Mouse (Mus musculus) intestine, embryonic 14.5 days (tissue): Measurements from ENCODE around the gene Adpgk. TPM values are rescaled to one million over a fixed set of nuclear protein-coding genes. Genes with fewer than 3 reads are reported as not detected.

Experiments
- ATAC-seq: fragments of 200-750 bp; cut with Nextera tagmentation; replicated peaks from 2 replicates; pipeline ENCODE4 v1.8.0; 2017; ENCODE audit warnings: low read depth, moderate number of reproducible peaks, moderate TSS enrichment, moderate library complexity; ENCODE audit not compliant: low FRiP score, low TSS enrichment
- DNase-seq: peaks from one replicate; pipeline ENCODE4 v3.0.0-alpha.2; 2018; ENCODE audit warnings: low spot score
- H3K27ac ChIP-seq: fragments of 300-500 bp; sonication (generic); 2 replicates; pipeline ENCODE4 v1.5.1; 2014; ENCODE audit warnings: low read depth, mild to moderate bottlenecking, control low read depth
- H3K27me3 ChIP-seq: fragments of 300-500 bp; sonication (generic); replicated peaks from 2 replicates; pipeline ENCODE4 v1.6.1; 2014; ENCODE audit warnings: low read length, control low read depth; ENCODE audit not compliant: control insufficient read depth, insufficient read depth
- H3K36me3 ChIP-seq: fragments of 300-500 bp; sonication (generic); 2 replicates; pipeline ENCODE4 v1.6.1; 2014; ENCODE audit warnings: low read length, control low read depth; ENCODE audit not compliant: control insufficient read depth, insufficient read depth
- H3K4me1 ChIP-seq: fragments of 300-500 bp; sonication (generic); replicated peaks from 2 replicates; pipeline ENCODE4 v1.6.1; 2014; ENCODE audit warnings: low read length, control low read depth, mixed read lengths; ENCODE audit not compliant: control insufficient read depth, insufficient read depth
- H3K4me2 ChIP-seq: fragments of 300-500 bp; sonication (generic); 2 replicates; pipeline ENCODE4 v1.6.1; 2014; ENCODE audit warnings: low read length
- H3K4me3 ChIP-seq: fragments of 300-500 bp; sonication (generic); 2 replicates; pipeline ENCODE4 v1.5.1; 2014; ENCODE audit warnings: low read depth, low read length, control low read depth, mixed read lengths
- H3K9ac ChIP-seq: fragments of 300-500 bp; sonication (generic); 2 replicates; pipeline ENCODE4 v1.6.1; 2014; ENCODE audit warnings: mild to moderate bottlenecking, low read length
- H3K9me3 ChIP-seq: fragments of 300-500 bp; sonication (generic); 2 replicates; pipeline ENCODE4 v1.6.1; 2016; ENCODE audit warnings: low read length, control low read depth; ENCODE audit not compliant: control insufficient read depth
- WGBS: fragments of 180-500 bp; shearing (Covaris S2); extraction: QIAGEN DNeasy Blood & Tissue Kit; methylation state at CpG from one replicate; pipeline ENCODE4 v1.1.7; 2014; 5-methylcytosine and 5-hydroxymethylcytosine counted together
- polyA plus RNA-seq: library from polyadenylated mRNA; unstranded; fragments of >200 nt; fragmentation: Nextera tagmentation; extraction: Ambion mirVana; gene quantifications from 2 replicates; pipeline ENCODE4 v1.2.1, GENCODE M21; 2014

Gene Adpgk
- polyA plus RNA-seq, 1 experiment from 2014 or later = 37.8 TPM

DNA sequence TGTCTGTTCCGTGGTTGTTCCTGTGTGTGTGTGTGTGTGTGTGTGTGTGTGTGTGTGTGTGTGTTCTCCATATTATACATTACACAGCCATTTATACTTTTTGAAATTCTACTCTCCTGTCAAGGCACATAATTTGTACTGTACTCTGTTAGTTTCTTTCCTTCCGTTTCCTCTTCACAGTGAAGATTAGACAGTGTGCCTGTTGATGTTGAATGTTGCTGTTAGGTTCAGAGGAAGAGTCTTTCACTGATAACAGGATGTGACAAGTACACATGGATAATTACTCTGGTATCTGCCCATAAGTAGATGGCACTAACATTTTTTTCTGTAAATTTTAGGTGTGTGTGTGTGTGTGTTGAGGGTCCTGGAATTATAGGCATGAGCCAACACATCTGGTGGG, 5.1 kb downstream of the Adpgk start:
- DNase-seq = no peak
- no peak overlapping the region for H3K27ac ChIP-seq
- H3K36me3 ChIP-seq = peaks cover 37% of the 10 kb centered on the region
- H3K27me3 ChIP-seq = no peaks in the 10 kb centered on the region
- WGBS = 69% methylated on average over 2 of the region's 2 CpGs
- H3K4me3 ChIP-seq = no peak overlapping the region
- H3K4me2 ChIP-seq = no peak overlapping the region
- H3K4me1 ChIP-seq = peaks cover 7% of the 10 kb centered on the region
- no peaks in the 10 kb centered on the region for H3K9me3 ChIP-seq
- ATAC-seq = no peak
- H3K9ac ChIP-seq = no peak overlapping the region

DNA sequence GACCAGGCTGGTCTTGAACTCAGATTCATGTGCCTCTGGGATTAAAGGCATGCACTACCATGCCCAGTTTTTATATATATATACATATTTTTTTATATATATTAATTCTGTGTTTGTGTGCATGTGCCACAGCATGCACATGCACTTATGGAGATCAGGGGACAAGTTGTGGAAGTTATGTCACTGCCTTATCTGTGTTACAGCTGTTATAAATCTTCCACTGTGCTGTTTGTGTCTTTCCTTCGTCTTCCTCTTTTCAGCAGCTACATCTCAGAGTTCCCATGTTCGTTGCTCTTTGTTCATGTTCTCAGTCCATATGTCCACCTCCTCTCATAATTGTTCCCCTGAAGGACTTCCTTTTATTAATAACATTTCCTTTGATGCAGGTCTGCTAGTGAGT, 16.5 kb downstream of the Adpgk start:
- WGBS = 71% methylated on average over 2 of the region's 2 CpGs
- Histone ChIP-seq H3K4me1 (peaks cover 9% of the 10 kb centered on the region; the same call in 1 of the 2 replicates), H3K36me3 (peaks cover 45% of the 10 kb centered on the region), H3K9ac (no peak overlapping the region), H3K27ac (no peak overlapping the region), H3K4me3 (no peak overlapping the region), H3K9me3 (0 out of 2 replicates have a peak, but pooled peaks cover under 1% of the 10 kb centered on the region), H3K4me2 (no peak overlapping the region), H3K27me3 (no peaks in the 10 kb centered on the region)
- no peak for DNase-seq
- no peak for ATAC-seq

DNA sequence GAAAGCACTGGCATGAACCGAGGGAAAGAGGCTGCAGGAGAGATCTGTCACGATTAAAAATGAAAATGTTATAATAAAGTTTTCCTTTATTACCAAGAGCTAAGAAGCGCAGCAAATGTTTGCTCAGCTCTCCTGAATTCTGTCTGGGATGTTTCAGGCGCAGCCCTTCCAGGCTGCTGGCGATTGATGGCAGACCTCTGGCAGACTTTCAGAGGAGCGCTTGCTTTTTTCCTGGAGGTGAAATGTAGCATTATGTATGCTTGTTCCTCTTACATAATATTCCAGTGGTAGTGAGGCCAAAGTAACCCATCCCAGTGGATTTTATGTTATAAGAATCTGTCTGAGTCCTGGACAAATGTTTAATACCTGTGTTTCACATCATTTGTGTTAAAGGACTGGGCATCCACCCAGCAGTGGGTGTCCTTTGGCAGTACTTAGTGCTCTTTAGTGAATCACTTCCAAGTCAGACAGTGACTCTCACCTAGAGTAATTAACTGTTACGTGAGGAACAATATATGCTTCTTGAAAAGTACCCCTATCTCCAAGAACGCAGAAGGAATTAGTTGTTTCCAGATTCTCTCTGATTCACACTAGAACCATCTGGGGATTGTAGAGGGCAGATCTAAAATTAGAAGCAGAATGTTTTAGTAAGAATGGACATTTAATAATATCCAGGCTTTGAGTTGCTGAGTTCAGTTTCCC, 19.4 kb downstream of the Adpgk start:
- Histone ChIP-seq H3K4me2 (no peak overlapping the region), H3K4me3 (no peak overlapping the region), H3K36me3 (peaks cover 48% of the 10 kb centered on the region), H3K9me3 (no peaks in the 10 kb centered on the region), H3K4me1 (peaks cover 9% of the 10 kb centered on the region; the same call in 1 of the 2 replicates), H3K27ac (peak overlapping the region; percentile 74), H3K9ac (no peak overlapping the region), H3K27me3 (no peaks in the 10 kb centered on the region)
- WGBS = 61% methylated on average over 8 of the region's 8 CpGs
- DNase-seq (no peak), ATAC-seq (no peak; the same call in 1 of the 2 replicates)

DNA sequence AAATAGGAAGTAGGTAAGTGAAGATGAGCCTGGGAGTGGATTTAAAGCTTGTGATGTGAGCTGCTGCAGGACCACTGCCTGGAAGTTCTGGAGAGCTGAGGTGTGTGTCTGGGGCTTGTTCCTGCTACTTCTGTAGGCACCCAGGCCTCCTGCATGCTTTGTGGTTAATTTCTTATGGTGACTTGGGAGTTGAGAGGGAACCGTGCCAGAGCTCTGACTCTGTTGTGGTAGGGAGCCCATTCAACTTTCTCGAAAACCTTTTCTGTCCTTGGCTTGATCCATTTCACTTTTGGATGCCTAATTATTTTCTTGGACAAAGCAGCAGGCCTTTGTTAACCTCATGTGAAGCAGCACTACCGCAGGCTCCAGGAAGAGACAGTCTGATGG, 19.9 kb downstream of the Adpgk start:
- Histone ChIP-seq H3K4me3 (no peak overlapping the region), H3K9ac (no peak overlapping the region), H3K27me3 (no peaks in the 10 kb centered on the region), H3K27ac (peak overlapping the region; percentile 74; the same call in 1 of the 2 replicates), H3K4me2 (no peak overlapping the region), H3K4me1 (peaks cover 9% of the 10 kb centered on the region; the same call in 1 of the 2 replicates), H3K9me3 (no peaks in the 10 kb centered on the region), H3K36me3 (peaks cover 46% of the 10 kb centered on the region)
- whole genome bisulfite sequencing = 72% methylated on average over 3 of the region's 3 CpGs
- ATAC-seq = no peak
- DNase-seq = no peak

DNA sequence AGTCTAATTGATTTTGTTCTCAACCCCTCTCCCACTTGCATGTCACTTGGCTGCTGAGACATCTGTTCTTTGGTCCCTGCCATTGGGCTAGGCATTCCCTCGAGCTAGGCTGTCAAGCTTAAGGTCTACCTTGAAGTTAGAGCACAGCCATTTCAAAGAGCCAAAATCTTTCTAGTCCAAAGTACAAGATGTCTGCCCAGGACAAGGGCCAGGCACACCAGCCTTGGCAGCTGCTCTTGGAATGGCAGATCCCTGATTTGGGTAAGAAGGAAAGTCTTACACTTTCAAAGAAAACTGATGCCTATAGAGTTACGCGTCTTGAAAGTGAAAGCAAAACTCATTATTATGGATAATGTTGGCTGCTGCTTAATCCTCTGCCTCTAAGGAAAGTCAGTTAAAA, 24.8 kb downstream of the Adpgk start:
- Histone ChIP-seq H3K4me2 (no peak overlapping the region), H3K27ac (no peak overlapping the region), H3K4me3 (no peak overlapping the region), H3K36me3 (peaks cover 48% of the 10 kb centered on the region), H3K4me1 (peaks cover 9% of the 10 kb centered on the region; the same call in 1 of the 2 replicates), H3K27me3 (no peaks in the 10 kb centered on the region), H3K9me3 (no peaks in the 10 kb centered on the region), H3K9ac (no peak overlapping the region)
- ATAC-seq (no peak), DNase-seq (no peak)
- WGBS = 90% methylated on average over 3 of the region's 3 CpGs

DNA sequence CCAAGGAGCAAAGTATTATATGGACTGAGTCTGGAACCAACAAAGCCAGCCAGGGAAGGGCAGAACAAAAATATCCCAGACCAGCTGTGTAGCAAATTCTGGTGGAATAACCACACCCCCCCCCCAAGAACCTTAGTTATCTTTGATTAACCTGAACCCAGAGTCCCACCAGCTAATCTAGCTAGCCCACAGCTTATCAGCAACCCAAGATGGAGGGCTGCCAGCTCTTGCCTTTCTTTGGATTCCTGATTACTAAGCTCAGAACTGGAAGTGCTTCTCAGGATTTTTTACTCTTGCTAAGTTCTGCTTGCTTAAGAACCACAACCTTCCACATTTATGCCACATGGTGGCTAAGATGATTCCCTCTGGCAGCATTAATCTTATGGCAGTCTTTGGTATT, 33.0 kb downstream of the Adpgk start:
- H3K27ac ChIP-seq = no peak overlapping the region
- H3K4me2 ChIP-seq = no peak overlapping the region
- no peaks in the 10 kb centered on the region for H3K9me3 ChIP-seq
- H3K36me3 ChIP-seq = peaks cover 66% of the 10 kb centered on the region
- H3K4me1 ChIP-seq = no peaks in the 10 kb centered on the region
- DNase-seq (no peak), ATAC-seq (no peak)
- no peaks in the 10 kb centered on the region for H3K27me3 ChIP-seq
- no peak overlapping the region for H3K4me3 ChIP-seq
- H3K9ac ChIP-seq = no peak overlapping the region

DNA sequence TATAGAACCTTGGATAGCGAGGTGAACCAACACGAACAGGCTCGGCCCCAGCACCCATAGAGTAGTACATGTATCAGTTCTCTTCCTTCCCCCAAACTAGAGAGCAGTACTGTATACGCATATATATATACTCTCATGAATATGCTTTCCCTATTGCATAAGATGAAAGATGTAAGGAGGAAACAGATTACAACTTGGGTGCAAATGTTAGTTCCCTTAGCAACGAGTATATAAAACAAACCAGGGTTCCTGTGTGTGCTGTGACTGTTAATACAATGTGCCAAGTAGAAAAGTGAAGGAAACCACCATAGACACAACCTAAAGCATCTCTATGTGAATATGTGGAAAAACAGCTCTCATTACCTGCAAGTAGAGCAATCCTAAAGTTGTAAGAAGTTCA, 38.7 kb downstream of the Adpgk start:
- ATAC-seq (no peak), DNase-seq (no peak)
- H3K4me1 ChIP-seq = no peaks in the 10 kb centered on the region
- H3K4me2 ChIP-seq = no peak overlapping the region
- peaks cover 46% of the 10 kb centered on the region for H3K36me3 ChIP-seq
- H3K27me3 ChIP-seq = no peaks in the 10 kb centered on the region
- WGBS = 92% methylated on average over 5 of the region's 5 CpGs
- no peaks in the 10 kb centered on the region for H3K9me3 ChIP-seq
- no peak overlapping the region for H3K9ac ChIP-seq
- H3K27ac ChIP-seq = no peak overlapping the region
- no peak overlapping the region for H3K4me3 ChIP-seq

DNA sequence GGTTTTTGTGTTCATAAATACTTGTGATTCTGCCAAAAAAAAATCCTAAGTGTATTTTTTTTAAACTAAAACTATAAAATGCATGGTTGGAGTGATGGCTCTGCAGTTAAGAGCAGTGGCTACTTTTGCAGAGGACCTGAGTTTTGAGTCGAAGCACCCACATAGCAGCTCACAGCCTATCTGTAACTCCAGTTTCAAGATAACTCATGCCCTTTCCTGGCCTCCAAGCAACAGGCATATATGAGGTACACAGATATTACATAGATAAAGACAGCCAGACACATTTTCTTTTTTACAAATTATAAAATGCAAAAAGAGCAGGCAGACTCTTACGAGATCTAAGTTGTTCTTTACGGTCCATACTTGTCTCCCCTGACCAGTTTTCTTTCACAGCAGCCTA, 45.2 kb downstream of the Adpgk start:
- Histone ChIP-seq H3K27me3 (no peaks in the 10 kb centered on the region), H3K36me3 (peaks cover 20% of the 10 kb centered on the region), H3K4me2 (no peak overlapping the region), H3K9me3 (no peaks in the 10 kb centered on the region), H3K9ac (no peak overlapping the region), H3K4me1 (no peaks in the 10 kb centered on the region), H3K4me3 (no peak overlapping the region), H3K27ac (no peak overlapping the region)
- 89% methylated on average over 3 of the region's 3 CpGs for WGBS
- no peak for ATAC-seq
- no peak for DNase-seq

DNA sequence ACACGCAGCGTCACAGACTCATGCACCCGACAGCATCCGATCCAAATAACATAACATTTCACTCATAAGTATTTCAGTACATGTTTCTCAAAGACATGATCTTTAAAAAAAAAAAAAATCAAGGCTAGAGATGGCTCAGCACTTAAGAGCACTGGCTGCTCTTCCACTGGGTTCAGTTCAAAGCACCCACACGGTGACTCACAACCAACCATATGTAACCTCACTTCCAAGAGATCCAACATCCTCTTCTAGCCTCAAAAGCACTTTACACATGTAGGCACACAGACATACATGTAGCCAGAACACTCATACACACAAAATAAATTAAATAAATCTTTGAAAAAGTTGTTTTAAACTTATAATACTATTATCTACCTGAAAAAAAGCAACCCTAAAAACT, 46.5 kb downstream of the Adpgk start:
- H3K4me2 ChIP-seq = no peak overlapping the region
- H3K27ac ChIP-seq = no peak overlapping the region
- H3K4me1 ChIP-seq = no peaks in the 10 kb centered on the region
- H3K9ac ChIP-seq = no peak overlapping the region
- no peak overlapping the region for H3K4me3 ChIP-seq
- WGBS = 92% methylated on average over 5 of the region's 5 CpGs
- no peaks in the 10 kb centered on the region for H3K9me3 ChIP-seq
- peaks cover 11% of the 10 kb centered on the region; the same call in 1 of the 2 replicates for H3K36me3 ChIP-seq
- H3K27me3 ChIP-seq = no peaks in the 10 kb centered on the region
- DNase-seq = no peak
- no peak for ATAC-seq
